Mouse (Mus musculus) adrenal gland, adult 2 months (tissue): Measurements from ENCODE around the gene Zc3h6. TPM values are rescaled to one million over a fixed set of nuclear protein-coding genes. Genes with fewer than 3 reads are reported as not detected.

Experiments
- DNase-seq: peaks from one replicate; pipeline ENCODE4 v3.0.0; 2021
- microRNA-seq, 2 experiments: library from miRNA; unstranded; fragments of <30 nt; microRNA quantifications; one replicate each; pipeline ENCODE4 v1.2.0; 2021
- polyA plus RNA-seq: library from polyadenylated mRNA; depleted of rRNA; stranded (reverse); fragments of >200 nt; gene quantifications from 2 replicates; pipeline ENCODE4 v1.2.3, GENCODE M21; 2012; rRNA removed
- total RNA-seq, 2 experiments: library from RNA; stranded (reverse); gene quantifications; 2 replicates each; pipeline ENCODE4 v1.2.3; 2021

The Zc3h6 gene
- total and polyA plus RNA-seq, 3 experiments, result 1.4 to 7.1 (median 3.1) TPM

GRCm38 (mm10) chr2:129035381-129035780 lies 68.2 kb downstream of the Zc3h6 start:
- DNase-seq, result no peak

GRCm38 (mm10) chr2:129038426-129038936 lies 71.3 kb downstream of the Zc3h6 start:
- DNase-seq, result peak; percentile 15

GRCm38 (mm10) chr2:129038937-129039631 lies 71.9 kb downstream of the Zc3h6 start:
- peak; percentile 29 for DNase-seq

GRCm38 (mm10) chr2:129040567-129040966 lies 73.4 kb downstream of the Zc3h6 start:
- no peak for DNase-seq

GRCm38 (mm10) chr2:129046172-129046845 lies 79.1 kb downstream of the Zc3h6 start:
- peak; percentile 87 for DNase-seq

GRCm38 (mm10) chr2:129046846-129047196 lies 79.6 kb downstream of the Zc3h6 start:
- peak; percentile 27 for DNase-seq

- DNase-seq, result no peak
Measured at GRCm38 (mm10) chr2:129047811-129048210, 80.6 kb downstream of the Zc3h6 start, which contains the start of gene Vinac1. Gene Vinac1 (minus strand): TSS chr2:129048172.

- no peak for DNase-seq
Measured at GRCm38 (mm10) chr2:129052451-129052983, 85.3 kb downstream of the Zc3h6 start.

- peak; percentile 53 for DNase-seq
Measured at GRCm38 (mm10) chr2:129055741-129056140, 88.5 kb downstream of the Zc3h6 start.

GRCm38 (mm10) chr2:129056597-129056996 lies 89.4 kb downstream of the Zc3h6 start:
- DNase-seq, result no peak

GRCm38 (mm10) chr2:129057256-129057655 lies 90.1 kb downstream of the Zc3h6 start:
- no peak for DNase-seq

- no peak for DNase-seq
Measured at GRCm38 (mm10) chr2:129057920-129058361, 90.7 kb downstream of the Zc3h6 start.

- DNase-seq, result no peak
Measured at GRCm38 (mm10) chr2:129061456-129062059, 94.4 kb downstream of the Zc3h6 start.

GRCm38 (mm10) chr2:129065437-129066282 lies 98.5 kb downstream of the Zc3h6 start, which contains the start of gene Ttl:
Gene Ttl (plus strand): TSS chr2:129065942.
- DNase-seq, result peak; percentile 90

- DNase-seq, result peak; percentile 78
Measured at GRCm38 (mm10) chr2:129066326-129066725, 99.1 kb downstream of the Zc3h6 start.

Small RNAs within 50 kb of the gene (microRNA-seq; reads per million reads assigned to microRNA genes)
- 0 reads per million in 2 experiments for gene Gm22859

Other genes starting within 250 kb of the Zc3h6 start
- gene Tmem87b, start 149.3 kb upstream of the Zc3h6 start, total RNA-seq, result 10 to 100 TPM; 31.6 to 34.4 TPM
- gene Tmem87b, start 149.3 kb upstream of the Zc3h6 start, polyA plus RNA-seq, result 10.8 and 14.0 TPM in 2 replicates
- gene Fbln7, start 104.4 kb upstream of the Zc3h6 start, total RNA-seq, result 1 to 10 TPM; 4.6 to 7.2 TPM
- 5.3 and 6.6 TPM in 2 replicates for gene Fbln7, start 104.4 kb upstream of the Zc3h6 start, polyA plus RNA-seq
- gene Zc3h8, start 23.3 kb upstream of the Zc3h6 start, total RNA-seq, result 1 to 10 TPM; 2.9 to 3.7 TPM
- 0.49 and 0.50 TPM in 2 replicates for gene Zc3h8, start 23.3 kb upstream of the Zc3h6 start, polyA plus RNA-seq
- 1 to 10 TPM; 4.0 to 6.7 TPM for gene Gm10762, start 323 bp downstream of the Zc3h6 start, total RNA-seq
- 5.1 and 6.8 TPM in 2 replicates for gene Gm10762, start 323 bp downstream of the Zc3h6 start, polyA plus RNA-seq
- gene Vinac1, start 80.8 kb downstream of the Zc3h6 start, total RNA-seq, result under 1 TPM; 0.07 to 0.12 TPM
- 0.16 and 0.28 TPM in 2 replicates for gene Vinac1, start 80.8 kb downstream of the Zc3h6 start, polyA plus RNA-seq
- gene Ttl, start 98.5 kb downstream of the Zc3h6 start, total RNA-seq, result 10 to 100 TPM in 1 of 2 experiments, 1 to 10 TPM in 1; 7.5 to 13.4 TPM
- gene Ttl, start 98.5 kb downstream of the Zc3h6 start, polyA plus RNA-seq, result 4.7 and 5.6 TPM in 2 replicates
- 10 to 100 TPM; 15.1 to 19.0 TPM for gene Polr1b, start 133.6 kb downstream of the Zc3h6 start, total RNA-seq
- 15.9 and 16.7 TPM in 2 replicates for gene Polr1b, start 133.6 kb downstream of the Zc3h6 start, polyA plus RNA-seq
- 10 to 100 TPM; 22.5 to 27.3 TPM for gene Chchd5, start 162.3 kb downstream of the Zc3h6 start, total RNA-seq
- gene Chchd5, start 162.3 kb downstream of the Zc3h6 start, polyA plus RNA-seq, result 84.8 and 107 TPM in 2 replicates
- 10 to 100 TPM; 12.4 to 14.1 TPM for gene Slc20a1, start 231.4 kb downstream of the Zc3h6 start, total RNA-seq
- gene Slc20a1, start 231.4 kb downstream of the Zc3h6 start, polyA plus RNA-seq, result 6.8 and 9.4 TPM in 2 replicates